Mouse (Mus musculus) G1E (cell line): ENCODE measurements around the gene Ints11. TPM values are rescaled to one million over a fixed set of nuclear protein-coding genes. Genes with fewer than 3 reads are reported as not detected.

Experiments
- ATAC-seq: 2 replicates; pipeline ENCODE4 v1.8.0; 2016; ENCODE audit warnings: mild to moderate bottlenecking; ENCODE audit not compliant: insufficient number of reproducible peaks, poor library complexity, low FRiP score, severe bottlenecking; ENCODE audit errors: extremely low read depth
- DNase-seq: peaks from one replicate; pipeline ENCODE4 v3.0.0; 2012; ENCODE audit warnings: low spot score
- H3K27me3 ChIP-seq: 2 replicates; pipeline ENCODE4 v1.6.1; 2012; ENCODE audit warnings: mild to moderate bottlenecking, low read length, inconsistent platforms; ENCODE audit not compliant: insufficient read depth
- H3K36me3 ChIP-seq: replicated peaks from 2 replicates; pipeline ENCODE3; 2012; ENCODE audit warnings: mild to moderate bottlenecking, inconsistent platforms
- H3K4me1 ChIP-seq: 2 replicates; pipeline ENCODE4 v1.6.1; 2012; ENCODE audit warnings: low read depth, low read length, inconsistent platforms, mixed read lengths; ENCODE audit not compliant: insufficient read depth
- H3K4me3 ChIP-seq: 2 replicates; pipeline ENCODE4 v1.5.1; 2012; ENCODE audit warnings: low read depth, mild to moderate bottlenecking, inconsistent platforms, low read length, moderate library complexity, mixed read lengths
- H3K9me3 ChIP-seq: replicated peaks from 2 replicates; pipeline ENCODE4 v1.6.1; 2012; ENCODE audit warnings: inconsistent platforms
- CTCF ChIP-seq: IDR thresholded peaks from 2 replicates; pipeline ENCODE4 v1.5.1; 2012; ENCODE audit warnings: low read depth, low read length, inconsistent platforms, mixed read lengths
- GATA1 ChIP-seq: IDR thresholded peaks from 2 replicates; pipeline ENCODE4 v1.6.1; 2012; ENCODE audit warnings: borderline replicate concordance, low read length, inconsistent platforms, mixed read lengths
- GATA2 ChIP-seq: IDR thresholded peaks from 2 replicates; pipeline ENCODE4 v1.6.1; 2012; ENCODE audit warnings: low read depth, low read length, inconsistent platforms, borderline replicate concordance
- POLR2AphosphoS5 ChIP-seq: IDR thresholded peaks from 2 replicates; pipeline ENCODE4 v1.6.1; 2012; ENCODE audit warnings: low read depth, low read length, inconsistent platforms; ENCODE audit not compliant: insufficient replicate concordance
- TAL1 ChIP-seq: conservative IDR thresholded peaks from 2 replicates; pipeline ENCODE4 v1.6.1; 2012; ENCODE audit warnings: low read depth, low read length, inconsistent platforms, mixed read lengths
- polyA plus RNA-seq: library from polyadenylated mRNA; stranded (reverse); fragments of >175 nt; gene quantifications from 2 replicates; pipeline ENCODE4 v1.2.3, GENCODE M21; 2012
- total RNA-seq, 2 experiments: library from RNA; stranded (forward) in 1 of 2; stranded (reverse) in 1 of 2; fragments of 200-1000 nt in 1 of 2; fragments of >200 nt in 1 of 2; fragmentation: Nextera tagmentation in 1 of 2; gene quantifications; 2 replicates each; pipeline ENCODE4 v1.2.3; 2014 to 2017

The Ints11 gene
- total and polyA plus RNA-seq, 3 experiments: 21.7 to 43.5 (median 35.6) TPM

- peaks cover 36% of the 10 kb centered on the region for H3K36me3 ChIP-seq
- DNase-seq (peak; percentile 90), ATAC-seq (peak; percentile 74)
- H3K27me3 ChIP-seq: peaks cover 7% of the 10 kb centered on the region
- peaks cover 48% of the 10 kb centered on the region for H3K4me1 ChIP-seq
- H3K9me3 ChIP-seq: no peaks in the 10 kb centered on the region
- peak within 1 kb of the TSS; percentile 91 for H3K4me3 ChIP-seq
- TF ChIP-seq POLR2AphosphoS5: no peak
- TF ChIP-seq GATA1: no peak
Observed at GRCm38 (mm10) chr4:155846871-155847578, 22.3 kb upstream of the Ints11 start, which contains the start of gene Dvl1. Gene Dvl1, plus strand, starts transcription at chr4:155847402.

DNA sequence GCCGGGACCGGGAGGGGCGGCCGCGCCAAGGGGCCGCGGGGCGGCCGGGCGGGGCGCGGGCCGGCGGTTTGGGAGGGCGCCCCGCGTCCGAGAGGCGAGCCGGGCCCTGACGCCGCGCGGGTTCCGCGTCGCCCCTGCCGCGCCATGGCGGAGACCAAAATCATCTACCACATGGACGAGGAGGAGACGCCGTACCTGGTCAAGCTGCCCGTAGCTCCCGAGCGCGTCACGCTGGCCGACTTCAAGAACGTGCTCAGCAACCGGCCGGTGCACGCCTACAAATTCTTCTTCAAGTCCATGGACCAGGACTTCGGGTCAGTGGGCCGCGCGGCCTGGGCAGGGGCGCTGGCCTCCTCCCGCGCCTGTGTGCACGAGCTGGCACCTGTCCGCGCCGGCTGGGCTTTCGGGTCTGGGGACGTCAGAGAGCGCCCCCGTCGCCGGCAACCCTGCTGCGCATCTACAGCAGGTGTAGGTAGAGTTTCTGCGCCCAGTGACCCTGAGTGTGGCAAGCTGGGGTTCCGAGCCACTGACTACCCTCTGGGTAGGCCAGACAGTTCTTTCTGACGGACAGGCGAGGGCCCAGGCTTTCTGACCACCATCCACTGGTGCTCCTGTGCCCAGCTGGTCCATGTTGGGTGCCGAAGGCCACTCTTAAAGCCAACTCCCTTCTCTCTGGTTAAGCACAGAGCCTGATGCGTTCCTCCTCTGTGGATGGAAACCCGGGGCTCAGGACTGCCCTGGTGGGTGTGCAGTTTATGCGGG, 21.6 kb upstream of the Ints11 start:
- no peaks in the 10 kb centered on the region for H3K9me3 ChIP-seq
- peak overlapping the region; percentile 91 for H3K4me3 ChIP-seq
- H3K36me3 ChIP-seq: peaks cover 44% of the 10 kb centered on the region
- DNase-seq: peak; percentile 34
- no peak for TF ChIP-seq TAL1
- TF ChIP-seq CTCF: no peak
- TF ChIP-seq POLR2AphosphoS5: no peak
- TF ChIP-seq GATA2: no peak
- TF ChIP-seq GATA1: no peak
- H3K27me3 ChIP-seq: peaks cover 2% of the 10 kb centered on the region; the same call in 1 of the 2 replicates
- H3K4me1 ChIP-seq: peaks cover 48% of the 10 kb centered on the region
- ATAC-seq: no peak

- H3K36me3 ChIP-seq: peaks cover 52% of the 10 kb centered on the region
- H3K9me3 ChIP-seq: no peaks in the 10 kb centered on the region
- ATAC-seq (no peak), DNase-seq (no peak)
- no peaks in the 10 kb centered on the region for H3K27me3 ChIP-seq
- H3K4me1 ChIP-seq: peaks cover 48% of the 10 kb centered on the region
- TF ChIP-seq TAL1 (no peak), GATA2 (no peak), GATA1 (no peak), CTCF (no peak), POLR2AphosphoS5 (no peak)
- H3K4me3 ChIP-seq: peak overlapping the region; percentile 91
Observed at GRCm38 (mm10) chr4:155848434-155849095, 20.8 kb upstream of the Ints11 start.

- TF ChIP-seq POLR2AphosphoS5: no peak
- no peak for TF ChIP-seq GATA2
- no peak for TF ChIP-seq CTCF
- TF ChIP-seq GATA1: no peak
- TF ChIP-seq TAL1: no peak
- H3K36me3 ChIP-seq: peaks cover 60% of the 10 kb centered on the region
- H3K4me1 ChIP-seq: peaks cover 48% of the 10 kb centered on the region
- DNase-seq: no peak
- H3K4me3 ChIP-seq: no peak overlapping the region
- H3K9me3 ChIP-seq: no peaks in the 10 kb centered on the region
- ATAC-seq: no peak
- no peaks in the 10 kb centered on the region for H3K27me3 ChIP-seq
Observed at GRCm38 (mm10) chr4:155849391-155849790, 20.0 kb upstream of the Ints11 start.

- TF ChIP-seq POLR2AphosphoS5 (no peak), TAL1 (no peak), GATA2 (no peak), CTCF (no peak), GATA1 (no peak)
- Histone ChIP-seq H3K27me3 (no peaks in the 10 kb centered on the region), H3K36me3 (peaks cover 65% of the 10 kb centered on the region), H3K4me1 (peaks cover 48% of the 10 kb centered on the region), H3K4me3 (no peak overlapping the region), H3K9me3 (no peaks in the 10 kb centered on the region)
- ATAC-seq (no peak), DNase-seq (no peak)
Observed at GRCm38 (mm10) chr4:155849792-155850451, 19.4 kb upstream of the Ints11 start.

DNA sequence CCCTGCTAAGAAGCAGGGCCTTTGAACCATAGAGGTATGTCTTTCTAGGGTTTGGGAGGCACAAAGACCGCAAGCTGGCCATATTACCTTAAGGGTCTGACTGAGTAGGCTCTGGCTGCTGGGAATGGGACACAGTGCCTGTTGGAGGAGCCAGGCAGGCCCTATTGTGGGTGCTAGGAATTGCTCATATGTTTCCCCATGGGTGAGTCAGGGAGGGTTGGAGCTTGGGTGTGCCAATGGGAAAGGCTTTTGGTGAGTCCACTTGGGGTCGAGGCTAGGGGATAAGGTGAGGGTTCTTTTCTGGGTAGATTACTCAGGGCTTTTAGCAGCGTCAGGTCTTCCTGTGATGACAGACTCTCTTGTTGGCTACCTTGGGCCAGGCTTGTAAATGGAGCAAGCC, 18.0 kb upstream of the Ints11 start:
- TF ChIP-seq CTCF: no peak
- TF ChIP-seq GATA1: no peak
- TF ChIP-seq POLR2AphosphoS5: no peak
- TF ChIP-seq GATA2: no peak
- no peak for TF ChIP-seq TAL1
- Histone ChIP-seq H3K27me3 (no peaks in the 10 kb centered on the region), H3K36me3 (peaks cover 80% of the 10 kb centered on the region), H3K4me1 (peaks cover 59% of the 10 kb centered on the region), H3K9me3 (no peaks in the 10 kb centered on the region), H3K4me3 (no peak overlapping the region)
- ATAC-seq: no peak
- DNase-seq: no peak
